Mouse (Mus musculus) embryo, embryonic 11 days (tissue): ENCODE measurements at regions not wholly inside any gene's neighbourhood (a gene's known extent, or its start where the extent isn't known, plus 50 kb on each side); places are given as distances from the start of the nearest gene placed in this dataset.

Experiments
- DNase-seq: peaks from one replicate; pipeline ENCODE4 v3.0.0-alpha.2; 2015

- no peak for DNase-seq
Observed at GRCm38 (mm10) chr9:117689946-117690345, 60.2 kb upstream of the Rbms3 start.
